Mouse (Mus musculus): ENCODE measurements at regions not wholly inside any gene's neighbourhood (a gene's known extent, or its start where the extent isn't known, plus 50 kb on each side); places are given as distances from the start of the nearest gene placed in this dataset.
A peak's percentile ranks its signal among the peaks of the same experiment; 100 is the strongest.

GRCm38 (mm10) chr1:186286401-186286800 lies 169.3 kb upstream of the Lyplal1 start:
- no peak for DNase-seq

GRCm38 (mm10) chr1:186277981-186278634 lies 161.0 kb upstream of the Lyplal1 start:
- no peak for DNase-seq

- DNase-seq: no peak
These were observed 154.3 kb upstream of the Lyplal1 start for GRCm38 (mm10) chr1:186271436-186271835.

- DNase-seq: no peak
These were observed 150.2 kb upstream of the Lyplal1 start for GRCm38 (mm10) chr1:186267317-186267716.

GRCm38 (mm10) chr1:186264639-186265038 lies 147.5 kb upstream of the Lyplal1 start:
- peak; percentile 75 for DNase-seq

GRCm38 (mm10) chr1:186263955-186264354 lies 146.8 kb upstream of the Lyplal1 start:
- DNase-seq: peak; percentile 23

- no peak for DNase-seq
These were observed 146.1 kb upstream of the Lyplal1 start for GRCm38 (mm10) chr1:186263196-186263595.

GRCm38 (mm10) chr1:186262040-186262439 lies 144.9 kb upstream of the Lyplal1 start:
- no peak for DNase-seq

- DNase-seq: peak; percentile 92
These were observed 144.3 kb upstream of the Lyplal1 start for GRCm38 (mm10) chr1:186261326-186261833.

GRCm38 (mm10) chr1:186257611-186258010 lies 140.5 kb upstream of the Lyplal1 start:
- no peak for DNase-seq

- no peak for DNase-seq
These were observed 138.5 kb upstream of the Lyplal1 start for GRCm38 (mm10) chr1:186255476-186256080.

- no peak for DNase-seq
These were observed 137.4 kb upstream of the Lyplal1 start for GRCm38 (mm10) chr1:186254500-186254899.

GRCm38 (mm10) chr1:186252551-186252950 lies 135.4 kb upstream of the Lyplal1 start:
- DNase-seq: no peak

- DNase-seq: peak; percentile 26
These were observed 133.2 kb upstream of the Lyplal1 start for GRCm38 (mm10) chr1:186250316-186250715.

GRCm38 (mm10) chr1:186249214-186249613 lies 132.1 kb upstream of the Lyplal1 start:
- no peak for DNase-seq

- DNase-seq: no peak
These were observed 128.8 kb upstream of the Lyplal1 start for GRCm38 (mm10) chr1:186245723-186246440.

- DNase-seq: peak; percentile 27
These were observed 124.0 kb upstream of the Lyplal1 start for GRCm38 (mm10) chr1:186241112-186241511.

- no peak for DNase-seq
These were observed 120.4 kb upstream of the Lyplal1 start for GRCm38 (mm10) chr1:186237556-186237955.

GRCm38 (mm10) chr1:186236267-186237020 lies 119.3 kb upstream of the Lyplal1 start:
- DNase-seq: no peak

GRCm38 (mm10) chr1:186234536-186234935 lies 117.4 kb upstream of the Lyplal1 start:
- no peak for DNase-seq

GRCm38 (mm10) chr1:186230476-186230875 lies 113.4 kb upstream of the Lyplal1 start:
- no peak for DNase-seq

- no peak for DNase-seq
These were observed 112.7 kb upstream of the Lyplal1 start for GRCm38 (mm10) chr1:186229856-186230255.

GRCm38 (mm10) chr1:186228396-186228795 lies 111.3 kb upstream of the Lyplal1 start:
- DNase-seq: no peak

Data from kidney, postnatal 10 days (tissue).